Mouse (Mus musculus) liver, postnatal 0 days (tissue): ENCODE results near the gene Macf1. TPM values are rescaled to one million over a fixed set of nuclear protein-coding genes. Genes with fewer than 3 reads are reported as not detected.

Source experiments
- ATAC-seq: fragments of 200-750 bp; cut with Nextera tagmentation; 2 replicates; pipeline ENCODE4 v1.8.0; 2017; ENCODE audit warnings: mild to moderate bottlenecking, moderate library complexity
- DNase-seq: peaks from one replicate; pipeline ENCODE4 v3.0.0-alpha.2; 2016
- H3K27ac ChIP-seq: fragments of 300-500 bp; sonication (generic); 2 replicates; pipeline ENCODE4 v1.5.1; 2014; ENCODE audit warnings: antibody characterized with exemption, moderate library complexity, mild to moderate bottlenecking, low read depth
- H3K27me3 ChIP-seq: fragments of 300-500 bp; sonication (generic); 2 replicates; pipeline ENCODE4 v1.6.1; 2014; ENCODE audit warnings: low read length, control low read depth, mixed read lengths; ENCODE audit not compliant: insufficient read depth
- H3K36me3 ChIP-seq: fragments of 300-500 bp; sonication (generic); replicated peaks from 2 replicates; pipeline ENCODE4 v1.6.1; 2014; ENCODE audit warnings: mild to moderate bottlenecking, control low read depth, low read length, moderate library complexity, mixed read lengths; ENCODE audit not compliant: insufficient read depth
- H3K4me1 ChIP-seq: fragments of 300-500 bp; sonication (generic); 2 replicates; pipeline ENCODE4 v1.6.1; 2014; ENCODE audit warnings: antibody characterized with exemption, mild to moderate bottlenecking, control low read depth; ENCODE audit not compliant: insufficient read depth
- H3K4me2 ChIP-seq: fragments of 300-500 bp; sonication (generic); 2 replicates; pipeline ENCODE4 v1.6.1; 2014; ENCODE audit warnings: low read depth, mild to moderate bottlenecking, low read length, moderate library complexity, mixed read lengths
- H3K4me3 ChIP-seq: fragments of 300-500 bp; sonication (generic); 2 replicates; pipeline ENCODE4 v1.5.1; 2014; ENCODE audit warnings: low read depth, low read length
- H3K9ac ChIP-seq: fragments of 300-500 bp; sonication (generic); replicated peaks from 2 replicates; pipeline ENCODE4 v1.6.1; 2014; ENCODE audit warnings: mild to moderate bottlenecking, moderate library complexity
- H3K9me3 ChIP-seq: fragments of 300-500 bp; sonication (generic); 2 replicates; pipeline ENCODE4 v1.6.1; 2016; ENCODE audit warnings: mild to moderate bottlenecking, control low read depth, low read length, mixed read lengths
- CTCF ChIP-seq: sonication (generic); IDR thresholded peaks from 2 replicates; pipeline ENCODE4 v1.5.1; 2016; ENCODE audit warnings: antibody characterized with exemption, low read depth
- EP300 ChIP-seq: IDR thresholded peaks from 2 replicates; pipeline ENCODE4 v1.6.1; 2016; ENCODE audit warnings: antibody characterized with exemption, low read depth, mild to moderate bottlenecking
- WGBS: fragments of 180-500 bp; shearing (Covaris S2); extraction: QIAGEN DNeasy Blood & Tissue Kit; methylation state at CpG from one replicate; pipeline ENCODE4 v1.1.7; 2014; ENCODE audit not compliant: insufficient replicate concordance; 5-methylcytosine and 5-hydroxymethylcytosine counted together
- polyA plus RNA-seq: library from polyadenylated mRNA; unstranded; fragments of >200 nt; fragmentation: Nextera tagmentation; extraction: Ambion mirVana; gene quantifications from 2 replicates; pipeline ENCODE4 v1.2.1, GENCODE M21; 2015

Macf1 gene
- polyA plus RNA-seq, 1 experiment from 2014 or later = 11.3 TPM

GRCm38 (mm10) chr4:123613309-123613947, 70.7 kb downstream of the Macf1 start:
- TF ChIP-seq CTCF (no peak), EP300 (no peak)
- DNase-seq (peak; percentile 63), ATAC-seq (peak; percentile 96)
- Histone ChIP-seq H3K9ac (peak overlapping the region; percentile 57), H3K27ac (peak overlapping the region; percentile 85), H3K27me3 (no peaks in the 10 kb centered on the region), H3K9me3 (no peaks in the 10 kb centered on the region), H3K36me3 (no peaks in the 10 kb centered on the region), H3K4me1 (peaks cover 15% of the 10 kb centered on the region; the same call in 1 of the 2 replicates), H3K4me2 (peak overlapping the region; percentile 65), H3K4me3 (peak overlapping the region; percentile 41)
- 50% methylated on average over 7 of the region's 7 CpGs for WGBS

- Histone ChIP-seq H3K9ac (no peak overlapping the region), H3K27me3 (no peaks in the 10 kb centered on the region), H3K4me3 (no peak overlapping the region), H3K4me1 (peaks cover 15% of the 10 kb centered on the region; the same call in 1 of the 2 replicates), H3K36me3 (no peaks in the 10 kb centered on the region), H3K27ac (no peak overlapping the region), H3K4me2 (no peak overlapping the region), H3K9me3 (no peaks in the 10 kb centered on the region)
- TF ChIP-seq CTCF = no peak
- TF ChIP-seq EP300 = no peak
- DNase-seq (no peak), ATAC-seq (no peak)
- 82% methylated on average over 1 of the region's 1 CpGs for WGBS
Measured at GRCm38 (mm10) chr4:123611940-123612339, 72.2 kb downstream of the Macf1 start.

- ATAC-seq (no peak), DNase-seq (no peak)
- Histone ChIP-seq H3K4me2 (no peak overlapping the region), H3K9me3 (no peaks in the 10 kb centered on the region), H3K27ac (no peak overlapping the region), H3K4me1 (peaks cover 15% of the 10 kb centered on the region; the same call in 1 of the 2 replicates), H3K9ac (no peak overlapping the region), H3K27me3 (no peaks in the 10 kb centered on the region), H3K4me3 (no peak overlapping the region), H3K36me3 (no peaks in the 10 kb centered on the region)
- TF ChIP-seq CTCF = no peak
- no peak for TF ChIP-seq EP300
- 68% methylated on average over 2 of the region's 2 CpGs for WGBS
Measured at GRCm38 (mm10) chr4:123611241-123611640, 72.9 kb downstream of the Macf1 start.

- peak; percentile 29 for DNase-seq
- Histone ChIP-seq H3K4me3 (no peak overlapping the region), H3K27ac (no peak overlapping the region), H3K9me3 (no peaks in the 10 kb centered on the region), H3K4me1 (no peaks in the 10 kb centered on the region; the same call in 1 of the 2 replicates), H3K9ac (no peak overlapping the region), H3K36me3 (no peaks in the 10 kb centered on the region), H3K27me3 (no peaks in the 10 kb centered on the region), H3K4me2 (no peak overlapping the region)
- 87% methylated on average over 1 of the region's 1 CpGs for WGBS
- peak; percentile 59 for TF ChIP-seq CTCF
- no peak for TF ChIP-seq EP300
- ATAC-seq = no peak
Measured at GRCm38 (mm10) chr4:123607174-123607573, 77.0 kb downstream of the Macf1 start.

GRCm38 (mm10) chr4:123605948-123606347, 78.2 kb downstream of the Macf1 start:
- no peak overlapping the region for H3K4me2 ChIP-seq
- 63% methylated on average over 5 of the region's 5 CpGs for WGBS
- no peaks in the 10 kb centered on the region; the same call in 1 of the 2 replicates for H3K4me1 ChIP-seq
- no peaks in the 10 kb centered on the region for H3K36me3 ChIP-seq
- H3K27ac ChIP-seq = no peak overlapping the region
- H3K4me3 ChIP-seq = no peak overlapping the region
- H3K9ac ChIP-seq = no peak overlapping the region
- no peak for ATAC-seq
- no peaks in the 10 kb centered on the region for H3K27me3 ChIP-seq
- H3K9me3 ChIP-seq = no peaks in the 10 kb centered on the region
- TF ChIP-seq CTCF = no peak
- no peak for TF ChIP-seq EP300
- DNase-seq = no peak

- Histone ChIP-seq H3K4me3 (no peak overlapping the region), H3K27me3 (no peaks in the 10 kb centered on the region), H3K9ac (no peak overlapping the region), H3K9me3 (no peaks in the 10 kb centered on the region), H3K36me3 (no peaks in the 10 kb centered on the region), H3K4me2 (no peak overlapping the region), H3K4me1 (no peaks in the 10 kb centered on the region), H3K27ac (no peak overlapping the region)
- ATAC-seq (no peak), DNase-seq (no peak)
- WGBS = 85% methylated on average over 1 of the region's 1 CpGs
- TF ChIP-seq EP300 (no peak), CTCF (no peak)
Measured at GRCm38 (mm10) chr4:123605309-123605708, 78.9 kb downstream of the Macf1 start.

GRCm38 (mm10) chr4:123602700-123603261, 81.4 kb downstream of the Macf1 start:
- H3K4me2 ChIP-seq = no peak overlapping the region
- 0 out of 2 replicates have a peak, but pooled peaks cover 5% of the 10 kb centered on the region for H3K4me1 ChIP-seq
- H3K9ac ChIP-seq = no peak overlapping the region
- ATAC-seq (no peak), DNase-seq (no peak)
- no peaks in the 10 kb centered on the region for H3K36me3 ChIP-seq
- H3K27ac ChIP-seq = no peak overlapping the region
- WGBS = 77% methylated on average over 2 of the region's 2 CpGs
- no peaks in the 10 kb centered on the region for H3K9me3 ChIP-seq
- no peak overlapping the region for H3K4me3 ChIP-seq
- TF ChIP-seq CTCF (no peak), EP300 (no peak)
- H3K27me3 ChIP-seq = no peaks in the 10 kb centered on the region
